Mouse (Mus musculus): ENCODE data around the gene Sbpl. TPM values are rescaled to one million over a fixed set of nuclear protein-coding genes. Genes with fewer than 3 reads are reported as not detected.

Gene Sbpl
- not detected in 2 replicates for polyA plus RNA-seq (2012)

DNA sequence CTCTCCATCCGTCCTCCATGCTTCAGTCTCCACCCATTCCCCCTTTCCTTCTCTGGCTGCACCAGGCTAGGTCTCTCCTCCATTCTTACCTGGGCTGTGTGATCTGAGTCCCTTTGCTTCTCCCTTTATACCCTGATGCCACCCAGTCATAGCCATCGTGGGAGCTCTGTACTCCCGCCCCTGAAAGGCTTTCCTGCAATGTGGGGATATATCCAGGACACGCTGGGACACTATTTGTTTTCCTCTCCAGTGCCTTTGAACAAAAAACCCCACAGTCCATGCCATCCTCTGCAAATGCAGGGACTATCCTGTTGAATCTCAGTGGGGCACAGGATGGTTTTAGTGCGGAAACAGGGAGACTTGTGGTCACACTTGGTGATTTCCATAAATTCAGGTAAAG lies at the start of gene Sbpl:
Gene Sbpl, minus strand, starts transcription at position 101 of the 400 bp plus-strand sequence.
- TF ChIP-seq GATA1 (IDR thresholded peaks at IDR 0.05; ENCODE audit: low read length), result no peak

DNA sequence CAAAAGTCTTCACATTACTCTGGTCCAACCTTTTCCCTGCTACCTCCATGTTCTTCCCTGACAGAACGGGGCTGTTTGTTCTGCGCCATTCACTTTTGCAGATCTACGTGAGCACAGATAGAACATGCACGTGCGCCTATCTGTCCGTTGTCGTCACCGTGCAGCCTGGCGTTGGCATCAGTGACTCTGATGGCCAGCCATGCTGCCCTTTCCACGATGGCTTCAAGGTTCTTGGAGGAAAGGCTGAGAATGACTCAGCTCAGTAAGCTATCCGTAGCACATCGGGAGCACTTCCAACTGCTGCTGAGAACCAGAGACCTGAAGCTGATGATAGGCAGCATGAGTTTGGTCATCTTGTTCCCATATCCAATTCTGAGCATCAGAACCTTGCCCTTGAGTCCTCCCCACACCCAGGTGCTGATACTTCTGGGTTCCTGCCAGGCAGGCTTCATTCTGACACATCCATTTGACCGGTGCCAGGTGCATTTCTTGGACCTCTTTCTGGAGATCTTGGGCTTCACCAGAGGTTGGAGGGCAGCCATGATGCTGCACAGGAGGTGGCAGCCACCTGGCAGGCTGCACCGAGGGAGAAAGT lies 49.1 kb upstream of the Sbpl start:
- TF ChIP-seq GATA1 (IDR thresholded peaks at IDR 0.05; ENCODE audit: low read length), result no peak

DNA sequence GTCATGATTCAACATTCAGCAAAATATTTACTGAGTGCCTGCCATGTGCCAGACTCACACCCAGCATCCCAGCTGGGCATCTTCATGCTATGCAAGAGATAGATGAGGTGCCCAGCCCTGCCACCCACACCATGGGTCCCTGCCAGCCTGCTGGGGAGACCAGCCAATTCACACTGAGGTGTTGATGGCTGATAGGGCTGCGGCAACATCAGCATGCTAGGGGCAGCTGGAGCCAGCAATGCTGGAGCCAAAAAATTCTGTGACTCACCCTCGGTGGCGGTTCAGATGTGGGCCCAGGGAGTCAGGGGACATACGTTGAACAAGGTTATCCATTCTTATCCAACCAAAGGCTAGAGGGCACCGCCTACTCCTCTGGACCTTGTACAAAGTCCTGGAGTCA lies 45.3 kb upstream of the Sbpl start:
- no peak for TF ChIP-seq GATA1 (IDR thresholded peaks at IDR 0.05; ENCODE audit: low read length)

DNA sequence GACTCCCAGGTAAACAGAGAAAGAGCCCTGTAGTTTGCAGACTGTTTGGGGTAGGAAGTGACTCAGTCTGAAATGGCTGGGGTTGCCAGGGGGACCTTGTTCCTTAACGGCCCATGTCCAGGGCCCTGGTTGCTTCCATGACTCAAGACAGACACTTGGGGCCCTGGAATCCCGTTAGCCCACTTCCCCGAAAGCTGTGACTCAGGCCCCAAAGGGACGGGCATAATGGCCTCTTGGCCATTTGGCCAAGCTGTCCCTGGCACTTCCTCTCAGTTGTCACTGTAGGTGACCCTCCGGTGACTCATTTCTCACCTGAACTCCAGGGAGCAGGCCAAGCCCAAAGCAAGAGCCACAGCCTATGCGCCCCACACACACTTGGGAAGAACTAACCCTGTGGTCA lies 43.3 kb upstream of the Sbpl start:
- no peak for TF ChIP-seq GATA1 (IDR thresholded peaks at IDR 0.05; ENCODE audit: low read length)

DNA sequence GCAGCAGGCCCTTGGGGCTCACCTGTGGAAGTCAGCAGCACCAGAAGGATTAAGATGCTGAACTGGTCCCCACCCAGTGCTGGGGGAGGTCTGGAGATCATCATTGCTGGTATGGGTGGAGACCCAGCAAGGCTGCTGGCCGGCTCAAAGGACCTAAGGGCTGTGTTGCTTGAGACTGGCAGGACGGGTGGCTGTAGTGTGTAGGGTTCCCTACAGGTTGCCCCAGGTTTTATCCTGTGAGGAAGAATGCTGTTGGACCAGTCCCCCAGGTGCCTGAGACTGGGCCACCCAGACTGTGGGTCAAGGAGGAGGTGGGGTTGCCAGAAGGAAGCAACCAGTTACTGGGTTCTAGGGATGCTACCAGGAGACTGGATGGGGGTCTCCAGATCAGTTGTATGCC lies 42.8 kb upstream of the Sbpl start, which contains the start of gene Prss22:
Gene Prss22, minus strand, starts transcription at position 200 of the 400 bp plus-strand sequence.
- TF ChIP-seq GATA1 (IDR thresholded peaks at IDR 0.05; ENCODE audit: low read length), result no peak

DNA sequence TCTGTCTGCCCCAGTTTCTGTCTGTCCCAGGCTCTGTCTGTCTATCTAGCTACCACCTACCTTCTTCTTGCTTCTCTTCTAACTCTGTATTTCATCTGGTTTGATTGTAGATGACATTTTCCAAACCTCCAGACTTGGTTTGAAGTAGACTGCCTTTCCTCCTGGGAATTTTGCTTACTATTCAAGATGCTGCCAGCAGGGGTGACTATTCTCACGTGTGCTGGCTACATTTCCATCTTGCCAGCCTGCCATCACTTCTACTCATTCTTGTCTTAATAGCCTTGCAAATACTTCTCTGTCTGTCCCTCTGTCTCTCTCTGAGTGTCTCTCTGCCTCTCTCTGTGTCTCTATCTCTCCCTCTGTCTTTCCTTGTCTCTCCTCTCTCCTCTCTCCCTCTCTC lies 40.3 kb upstream of the Sbpl start:
- no peak for TF ChIP-seq GATA1 (IDR thresholded peaks at IDR 0.05; ENCODE audit: low read length)

DNA sequence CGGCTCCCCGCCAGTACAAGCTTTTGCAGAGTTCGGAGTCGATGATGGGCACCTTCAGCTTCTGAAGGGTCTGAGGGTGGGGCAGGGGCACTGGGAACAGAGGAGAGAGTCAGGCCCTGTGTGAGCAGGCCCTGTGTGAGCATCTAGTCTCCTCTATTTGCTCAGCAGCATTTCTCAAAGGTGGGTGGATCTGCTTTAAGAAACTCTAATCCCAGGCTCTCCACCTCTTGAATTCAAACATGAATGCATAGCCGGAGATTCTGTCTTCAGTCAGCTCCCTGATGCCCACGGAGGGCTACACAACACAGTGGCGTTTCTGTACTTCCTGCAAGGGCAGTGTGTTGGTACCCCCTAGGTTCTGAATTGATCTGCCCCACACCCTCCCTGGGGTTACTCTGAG lies 39.6 kb upstream of the Sbpl start:
- no peak for TF ChIP-seq GATA1 (IDR thresholded peaks at IDR 0.05; ENCODE audit: low read length)

DNA sequence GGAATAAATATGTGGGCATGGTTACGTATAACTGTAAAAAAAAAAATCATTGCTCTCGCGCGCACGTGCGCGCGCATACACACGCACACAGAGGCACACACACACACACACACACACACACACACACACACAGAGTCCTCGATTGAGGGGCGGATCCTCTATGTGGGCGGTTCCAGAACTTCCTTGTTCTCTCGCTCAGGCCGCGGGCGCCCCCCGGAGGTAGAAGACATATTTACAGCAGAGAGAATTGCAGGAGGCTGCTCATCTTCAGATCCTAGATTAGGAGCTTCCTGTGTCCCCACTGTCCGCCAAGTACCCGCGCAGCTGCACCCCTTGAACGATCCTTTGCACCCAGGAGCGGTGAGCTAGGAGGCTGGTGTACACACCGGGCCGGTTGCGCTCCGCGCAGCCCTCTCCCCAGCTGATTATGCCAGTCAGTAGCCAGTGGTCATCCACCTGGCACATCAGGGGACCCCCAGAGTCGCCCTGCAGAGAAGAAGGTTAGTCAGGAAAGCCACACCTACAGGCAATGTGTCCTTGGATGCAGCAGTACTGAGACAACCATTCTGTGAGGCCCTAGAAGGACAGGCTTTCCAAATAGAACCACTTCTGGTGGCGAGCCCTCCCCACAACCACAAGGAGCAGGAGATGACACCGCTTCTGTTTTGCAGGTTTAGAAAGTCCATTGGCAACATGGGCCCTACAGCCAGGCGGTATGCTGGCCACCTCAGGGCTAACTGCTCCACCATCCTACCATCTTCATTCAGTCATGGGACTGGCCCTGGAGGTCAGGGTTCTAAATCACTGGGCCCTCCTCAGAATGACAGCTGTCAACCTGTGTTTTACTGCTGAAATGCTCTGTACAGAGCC lies 38.7 kb upstream of the Sbpl start:
- TF ChIP-seq GATA1 (IDR thresholded peaks at IDR 0.05; ENCODE audit: low read length), result no peak

DNA sequence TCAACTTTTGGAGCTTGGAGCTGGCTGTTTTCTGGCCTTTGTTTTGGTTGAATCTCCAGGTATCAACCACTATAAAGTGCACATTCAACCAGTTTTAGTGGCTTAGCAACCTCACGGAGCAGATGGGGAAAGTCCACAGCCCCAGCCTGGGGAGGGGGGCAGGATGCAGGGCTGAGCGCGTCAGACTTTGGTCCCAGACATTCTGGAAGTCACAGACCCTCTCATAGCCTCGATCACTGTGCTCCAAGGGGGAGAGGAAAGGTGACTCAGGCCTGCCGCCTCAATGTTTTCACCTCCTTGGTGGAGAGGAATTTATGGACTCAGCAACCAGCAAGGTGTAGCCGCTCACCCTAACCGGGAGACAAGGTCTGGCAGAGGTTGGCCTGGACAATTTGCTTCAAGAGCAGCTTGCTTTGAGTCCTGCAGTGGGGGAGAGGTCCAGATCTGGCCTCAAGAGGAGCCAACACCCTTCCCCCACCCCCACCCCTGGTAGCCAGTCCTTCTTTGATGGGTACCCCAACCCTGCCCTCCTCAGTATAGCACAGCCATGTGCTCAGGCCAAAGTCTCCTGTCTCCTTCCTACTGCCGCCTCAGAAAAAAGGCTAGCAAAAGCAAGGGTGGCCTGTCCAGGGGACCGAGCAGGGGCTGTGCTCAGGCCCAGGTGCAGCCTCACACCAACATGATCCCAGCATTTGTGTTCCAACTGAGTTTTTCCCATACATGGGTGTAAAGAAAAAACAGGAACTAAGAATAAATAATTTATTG lies 37.9 kb upstream of the Sbpl start:
- TF ChIP-seq GATA1 (IDR thresholded peaks at IDR 0.05; ENCODE audit: low read length), result no peak

DNA sequence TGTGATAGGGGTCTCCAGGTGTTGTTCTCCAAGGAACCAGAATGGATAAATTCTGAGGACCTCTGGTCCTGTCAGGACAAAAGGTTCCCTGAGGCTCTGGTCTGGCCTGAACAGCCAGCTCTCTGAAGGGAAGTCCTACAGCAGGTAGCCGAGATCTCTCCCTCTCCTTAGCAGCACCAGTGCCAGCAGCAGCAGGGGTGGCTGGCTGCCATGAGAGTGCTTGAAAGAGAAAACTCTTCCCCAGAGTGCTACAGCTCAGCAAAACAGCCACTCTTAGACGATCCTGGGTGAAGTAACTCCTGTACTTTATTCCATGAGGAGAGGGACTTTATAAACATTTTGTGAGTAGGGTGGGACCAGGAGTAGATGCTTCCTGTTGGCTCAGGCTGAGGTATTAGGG lies 34.7 kb upstream of the Sbpl start:
- TF ChIP-seq GATA1 (IDR thresholded peaks at IDR 0.05; ENCODE audit: low read length), result no peak

DNA sequence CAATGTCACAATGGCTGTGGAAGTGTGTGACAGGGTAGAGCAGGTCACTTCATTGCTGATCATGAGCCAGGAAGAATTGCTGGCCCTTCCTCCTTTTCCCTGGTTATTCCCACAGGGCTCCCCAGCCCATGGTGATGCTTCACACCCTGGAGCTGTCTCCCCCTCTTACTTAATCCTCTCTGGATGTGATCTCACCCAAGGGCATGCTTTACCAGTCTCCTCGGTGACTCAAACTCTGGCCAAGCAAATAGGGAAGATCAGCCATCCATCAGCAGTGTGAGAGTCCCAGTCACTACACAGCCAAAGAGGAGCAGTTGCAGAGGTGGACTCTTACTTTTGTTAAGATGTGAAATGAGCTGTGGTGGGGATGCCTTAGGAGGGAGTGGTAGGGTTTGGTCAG lies 29.9 kb upstream of the Sbpl start:
- no peak for TF ChIP-seq GATA1 (IDR thresholded peaks at IDR 0.05; ENCODE audit: low read length)

DNA sequence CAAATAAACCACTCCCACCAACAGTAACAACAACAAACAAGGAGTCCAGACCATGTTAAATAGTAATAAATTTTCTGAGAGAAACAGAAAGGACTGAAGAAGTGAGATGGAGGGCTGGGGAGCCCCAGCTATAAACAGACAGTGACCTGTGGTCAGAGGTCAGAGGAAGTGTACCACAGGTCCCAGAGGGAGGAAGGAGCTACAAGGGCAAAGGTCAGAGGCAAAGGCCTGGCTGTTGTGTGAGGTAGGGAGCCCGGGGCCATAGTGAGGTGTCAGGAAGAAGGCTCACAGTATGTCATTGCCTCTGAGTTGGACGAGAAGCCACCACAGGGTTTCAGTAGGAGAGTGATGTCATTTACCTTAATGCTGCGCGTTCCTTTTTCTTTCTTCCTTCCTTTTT lies 27.8 kb upstream of the Sbpl start:
- TF ChIP-seq GATA1 (IDR thresholded peaks at IDR 0.05; ENCODE audit: low read length), result no peak

DNA sequence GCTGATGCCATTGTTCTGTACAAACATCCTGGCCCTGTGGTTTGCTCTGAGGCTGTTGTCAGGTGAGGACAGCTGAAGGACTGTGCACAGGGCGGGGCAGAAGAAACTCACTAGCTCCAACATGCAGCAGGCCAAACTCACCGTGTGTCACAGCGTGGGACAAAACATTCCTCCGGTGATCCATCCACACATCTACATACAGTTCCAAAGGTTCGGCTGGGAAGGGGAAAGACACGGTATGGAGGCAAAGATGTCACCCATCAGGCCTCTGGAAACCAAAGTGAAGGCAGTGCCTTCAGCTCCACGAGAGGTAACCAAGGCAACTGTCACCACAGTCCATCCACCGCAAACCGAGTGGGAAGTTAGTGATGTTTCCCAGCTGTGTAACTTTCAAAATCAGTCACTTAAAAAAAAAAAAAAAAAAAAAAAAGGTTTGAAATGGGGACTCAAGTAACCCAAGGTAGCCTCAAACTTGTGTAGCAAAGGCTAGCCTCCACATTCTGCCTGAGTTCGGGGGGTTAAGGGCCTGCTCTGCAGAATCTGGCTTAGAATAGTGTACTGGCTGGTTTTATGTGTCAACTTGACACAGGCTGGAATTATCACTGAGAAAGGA lies 25.3 kb upstream of the Sbpl start, which contains the start of gene Prss30:
Gene Prss30, minus strand, starts transcription at position 270 of the 613 bp plus-strand sequence.
- no peak for TF ChIP-seq GATA1 (IDR thresholded peaks at IDR 0.05; ENCODE audit: low read length)

DNA sequence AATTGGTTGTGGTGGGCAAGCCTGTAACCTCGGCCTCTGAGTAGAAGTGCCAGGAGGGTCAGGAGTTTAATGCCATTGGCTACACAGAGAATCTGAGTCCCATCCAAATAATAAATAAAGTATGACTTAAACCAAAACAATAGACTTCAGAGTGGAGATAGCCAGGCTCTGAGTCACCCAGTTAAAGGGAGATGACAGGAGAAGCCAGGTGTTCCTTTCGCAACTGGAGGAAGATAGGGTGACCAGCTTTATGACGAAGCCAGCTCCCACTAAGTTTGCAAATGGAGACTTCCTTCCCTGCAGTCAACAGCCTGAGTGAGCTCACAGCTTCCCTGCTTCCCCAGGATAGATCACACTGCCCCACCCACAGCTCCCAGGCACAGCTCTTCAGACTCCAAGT lies 24.4 kb upstream of the Sbpl start:
- TF ChIP-seq GATA1 (IDR thresholded peaks at IDR 0.05; ENCODE audit: low read length), result no peak

DNA sequence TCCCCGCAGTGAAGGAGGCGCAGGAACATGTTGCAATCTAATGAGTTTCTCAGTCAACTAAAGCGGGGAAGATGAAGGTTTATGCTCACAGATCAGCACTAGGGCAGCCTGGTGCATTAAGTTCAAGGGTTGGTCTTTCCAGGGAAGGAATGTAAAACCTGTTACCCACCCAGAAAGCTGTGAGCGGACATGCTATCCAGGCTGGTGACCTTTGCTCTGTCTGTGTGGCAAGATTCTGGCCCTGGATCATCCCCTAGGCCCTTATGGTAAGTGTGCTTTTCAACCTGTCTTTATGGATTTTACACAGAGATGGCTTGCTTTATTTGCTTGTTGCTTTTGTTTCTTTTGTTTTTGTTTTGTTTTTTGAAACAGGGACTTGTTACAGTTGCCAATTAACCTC lies 21.6 kb upstream of the Sbpl start:
- TF ChIP-seq GATA1 (IDR thresholded peaks at IDR 0.05; ENCODE audit: low read length), result no peak

DNA sequence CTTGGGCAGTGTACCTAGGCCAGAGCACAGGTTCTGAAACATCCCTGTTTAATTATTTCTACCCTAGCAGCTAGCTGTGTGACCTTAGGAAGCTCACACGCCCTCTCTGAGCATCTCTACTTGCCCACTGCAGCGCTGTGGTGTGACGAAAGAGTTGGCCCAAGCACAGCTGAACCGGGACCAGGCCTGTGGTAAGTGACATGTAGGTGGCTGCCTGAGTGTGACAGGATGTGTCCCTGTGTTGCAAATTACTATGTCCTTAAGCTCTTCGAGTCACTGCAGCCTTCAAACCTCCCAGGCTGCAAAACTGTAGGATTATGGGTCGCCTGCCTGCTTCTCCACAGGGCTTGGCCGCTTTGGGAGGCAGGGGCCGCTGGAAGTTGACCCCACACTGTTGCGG lies 16.2 kb upstream of the Sbpl start:
- no peak for TF ChIP-seq GATA1 (IDR thresholded peaks at IDR 0.05; ENCODE audit: low read length)
